Mouse (Mus musculus) hindbrain, embryonic 13.5 days (tissue): ENCODE measurements around the gene Rai14. TPM values are rescaled to one million over a fixed set of nuclear protein-coding genes. Genes with fewer than 3 reads are reported as not detected.
A peak's percentile ranks its signal among the peaks of the same experiment; 100 is the strongest.

Source experiments
- ATAC-seq: fragments of 200-750 bp; cut with Nextera tagmentation; 2 replicates; pipeline ENCODE4 v1.8.0; 2017; ENCODE audit warnings: moderate TSS enrichment; ENCODE audit not compliant: low FRiP score
- H3K27ac ChIP-seq: fragments of 300-500 bp; sonication (generic); 2 replicates; pipeline ENCODE4 v1.5.1; 2015; ENCODE audit warnings: inconsistent platforms, mild to moderate bottlenecking, moderate library complexity
- H3K27me3 ChIP-seq: fragments of 300-500 bp; sonication (generic); 2 replicates; pipeline ENCODE4 v1.6.1; 2015; ENCODE audit warnings: mild to moderate bottlenecking, inconsistent platforms
- H3K36me3 ChIP-seq: fragments of 300-500 bp; sonication (generic); 2 replicates; pipeline ENCODE4 v1.6.1; 2015; ENCODE audit warnings: mild to moderate bottlenecking, inconsistent platforms
- H3K4me1 ChIP-seq: fragments of 300-500 bp; sonication (generic); replicated peaks from 2 replicates; pipeline ENCODE4 v1.6.1; 2015; ENCODE audit warnings: inconsistent platforms
- H3K4me2 ChIP-seq: fragments of 300-500 bp; sonication (generic); 2 replicates; pipeline ENCODE4 v1.6.1; 2015; ENCODE audit warnings: inconsistent platforms, mild to moderate bottlenecking, moderate library complexity
- H3K4me3 ChIP-seq: fragments of 300-500 bp; sonication (generic); 2 replicates; pipeline ENCODE4 v1.5.1; 2015; ENCODE audit warnings: mild to moderate bottlenecking, inconsistent platforms
- H3K9ac ChIP-seq: fragments of 300-500 bp; sonication (generic); 2 replicates; pipeline ENCODE4 v1.6.1; 2015; ENCODE audit warnings: mild to moderate bottlenecking, inconsistent platforms
- H3K9me3 ChIP-seq: fragments of 300-500 bp; sonication (generic); 2 replicates; pipeline ENCODE4 v1.6.1; 2016; ENCODE audit warnings: inconsistent platforms
- WGBS: fragments of 180-500 bp; shearing (Covaris S2); methylation state at CpG from one replicate; pipeline ENCODE4 v1.1.7; 2015; 5-methylcytosine and 5-hydroxymethylcytosine counted together
- polyA plus RNA-seq: library from polyadenylated mRNA; unstranded; fragments of >200 nt; fragmentation: Nextera tagmentation; extraction: Ambion mirVana; gene quantifications from 2 replicates; pipeline ENCODE4 v1.2.1, GENCODE M21; 2015

Gene Rai14
- polyA plus RNA-seq, 1 experiment from 2014 or later, result 19.1 TPM

DNA sequence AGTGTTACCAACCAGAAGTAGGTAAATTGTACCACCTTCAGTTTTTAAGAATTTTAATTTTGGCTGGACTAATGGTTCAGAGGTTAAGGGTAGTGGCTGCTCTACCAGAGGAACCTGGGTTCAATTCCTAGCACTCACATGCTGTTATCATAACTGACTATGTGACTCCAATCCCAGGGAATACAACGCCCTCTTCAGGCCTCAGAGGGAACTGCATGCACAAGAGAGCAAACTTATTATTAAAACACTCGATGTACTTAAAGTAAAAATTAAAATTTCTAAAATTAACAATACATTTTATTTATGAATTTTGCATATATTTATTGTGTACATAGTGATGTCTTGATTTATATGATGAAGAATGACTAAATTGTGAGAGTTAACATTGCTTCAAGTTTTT is 127.9 kb downstream of the Rai14 start:
- no peak overlapping the region for H3K4me3 ChIP-seq
- ATAC-seq, result no peak
- no peaks in the 10 kb centered on the region for H3K27me3 ChIP-seq
- H3K4me1 ChIP-seq, result no peaks in the 10 kb centered on the region
- WGBS, result 85% methylated on average over 2 of the region's 2 CpGs
- no peak overlapping the region for H3K4me2 ChIP-seq
- no peak overlapping the region for H3K9ac ChIP-seq
- H3K27ac ChIP-seq, result no peak overlapping the region
- H3K9me3 ChIP-seq, result no peaks in the 10 kb centered on the region
- H3K36me3 ChIP-seq, result peaks cover 3% of the 10 kb centered on the region; the same call in 1 of the 2 replicates

DNA sequence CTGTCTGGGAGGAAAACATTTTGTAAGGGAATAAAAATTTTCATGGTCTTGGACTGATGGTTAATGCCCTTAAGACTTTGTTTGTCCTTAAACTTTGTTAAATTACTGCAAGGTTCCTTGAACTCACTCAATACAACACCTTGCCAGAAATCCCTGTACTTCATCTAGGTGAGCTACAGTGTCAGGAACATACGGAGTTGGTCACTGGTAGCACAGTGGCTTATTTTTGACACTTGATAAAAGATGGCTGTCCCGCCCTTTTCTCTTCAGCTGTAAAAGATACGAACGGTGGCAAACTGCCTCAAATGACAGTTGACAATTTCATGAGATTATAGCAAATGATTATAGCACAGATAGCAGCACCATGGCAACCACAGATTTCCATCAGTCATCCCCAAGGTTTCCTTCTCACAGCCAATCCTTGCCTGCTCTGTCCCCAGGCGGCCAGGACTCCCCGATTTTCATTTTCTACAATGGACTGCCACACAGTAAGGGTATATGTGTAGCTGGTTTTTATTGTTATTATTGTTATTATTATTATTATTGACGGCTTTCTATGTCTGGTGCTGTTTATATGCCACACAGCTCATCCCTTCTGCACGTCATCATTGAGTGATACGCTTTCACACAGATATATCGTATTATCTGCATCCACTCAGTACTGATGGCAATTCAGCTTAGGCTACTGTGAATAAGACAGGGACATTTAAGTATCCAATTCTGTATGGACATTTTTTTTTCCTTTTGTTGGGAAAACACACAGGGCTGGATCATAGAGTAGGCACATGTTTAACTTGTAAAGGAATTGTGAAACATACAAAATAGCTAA is 129.9 kb downstream of the Rai14 start:
- Histone ChIP-seq H3K27ac (peak overlapping the region; percentile 60; the same call in 1 of the 2 replicates), H3K36me3 (peaks cover 3% of the 10 kb centered on the region; the same call in 1 of the 2 replicates), H3K4me1 (no peaks in the 10 kb centered on the region), H3K27me3 (no peaks in the 10 kb centered on the region), H3K9ac (no peak overlapping the region), H3K4me3 (no peak overlapping the region), H3K4me2 (no peak overlapping the region), H3K9me3 (no peaks in the 10 kb centered on the region)
- ATAC-seq, result peak; percentile 83
- WGBS, result 75% methylated on average over 10 of the region's 10 CpGs

DNA sequence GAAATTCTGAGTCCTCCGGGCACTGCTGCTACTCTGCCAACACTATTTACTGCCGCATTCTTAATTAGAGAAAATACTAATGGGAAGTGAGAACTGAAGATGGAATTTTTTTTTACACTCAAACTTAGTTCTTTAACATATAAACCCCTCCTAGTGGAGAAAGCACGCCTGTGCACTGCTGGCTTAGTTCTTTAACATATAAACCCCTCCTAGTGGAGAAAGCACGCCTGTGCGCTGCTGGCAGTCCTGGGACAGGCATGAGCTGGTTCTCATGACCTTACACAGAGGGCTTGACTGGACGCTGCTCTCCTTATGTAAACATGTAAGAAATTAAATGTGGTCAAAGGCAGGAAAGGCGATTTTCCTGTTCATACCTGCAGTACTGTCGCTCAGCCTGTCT is 131.0 kb downstream of the Rai14 start:
- H3K27me3 ChIP-seq, result no peaks in the 10 kb centered on the region
- H3K36me3 ChIP-seq, result peaks cover 8% of the 10 kb centered on the region
- no peak overlapping the region for H3K4me3 ChIP-seq
- H3K4me1 ChIP-seq, result no peaks in the 10 kb centered on the region
- H3K4me2 ChIP-seq, result no peak overlapping the region
- H3K27ac ChIP-seq, result no peak overlapping the region
- 54% methylated on average over 8 of the region's 8 CpGs for WGBS
- no peaks in the 10 kb centered on the region for H3K9me3 ChIP-seq
- peak; percentile 86 for ATAC-seq
- H3K9ac ChIP-seq, result no peak overlapping the region

DNA sequence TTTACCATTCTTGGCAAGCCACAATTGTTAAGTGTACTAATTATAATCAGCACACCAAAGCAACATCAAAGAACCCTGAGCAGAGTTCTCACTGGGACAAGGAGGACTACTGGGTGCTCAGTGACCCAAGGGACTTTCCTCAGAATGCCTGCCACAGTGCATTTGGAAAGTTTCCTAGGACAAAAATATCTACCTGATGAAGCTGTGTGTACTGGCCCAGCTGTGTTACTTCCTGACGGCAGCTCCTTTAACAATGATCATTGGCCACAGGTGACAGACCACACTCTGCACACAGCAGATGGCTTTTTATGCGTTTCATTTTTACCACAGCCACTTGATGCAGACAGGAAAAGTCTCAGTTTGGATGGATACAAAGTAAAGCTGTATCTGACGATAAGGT is 135.3 kb downstream of the Rai14 start:
- 90% methylated on average over 3 of the region's 3 CpGs for WGBS
- Histone ChIP-seq H3K4me3 (no peak overlapping the region), H3K27me3 (no peaks in the 10 kb centered on the region), H3K27ac (no peak overlapping the region), H3K4me1 (no peaks in the 10 kb centered on the region), H3K36me3 (peaks cover 37% of the 10 kb centered on the region), H3K9ac (no peak overlapping the region), H3K9me3 (no peaks in the 10 kb centered on the region), H3K4me2 (no peak overlapping the region)
- ATAC-seq, result no peak

DNA sequence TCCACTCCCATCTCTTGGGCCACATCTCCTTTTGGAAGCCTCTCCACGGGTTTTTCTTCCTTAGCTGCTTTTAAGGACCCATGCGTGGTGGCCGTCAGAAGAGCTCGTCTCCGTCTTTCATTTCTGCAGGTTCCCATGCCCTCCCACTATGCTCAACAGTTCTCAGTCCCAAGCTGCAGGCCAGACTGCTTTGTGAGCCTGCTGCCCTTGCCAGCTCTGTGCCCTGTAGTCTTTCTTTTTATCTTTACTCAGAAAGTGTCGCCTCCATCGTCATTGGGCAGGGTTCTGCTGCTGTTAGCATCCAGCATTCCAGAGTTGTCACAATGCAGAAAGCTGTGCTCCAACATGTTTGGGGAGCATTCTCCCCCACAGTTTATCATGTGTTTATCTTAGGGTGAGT is 147.9 kb downstream of the Rai14 start:
- Histone ChIP-seq H3K4me3 (no peak overlapping the region), H3K4me1 (no peaks in the 10 kb centered on the region), H3K36me3 (peaks cover 44% of the 10 kb centered on the region), H3K9ac (no peak overlapping the region), H3K4me2 (no peak overlapping the region), H3K9me3 (no peaks in the 10 kb centered on the region), H3K27me3 (no peaks in the 10 kb centered on the region), H3K27ac (no peak overlapping the region)
- WGBS, result 88% methylated on average over 7 of the region's 7 CpGs
- ATAC-seq, result no peak

DNA sequence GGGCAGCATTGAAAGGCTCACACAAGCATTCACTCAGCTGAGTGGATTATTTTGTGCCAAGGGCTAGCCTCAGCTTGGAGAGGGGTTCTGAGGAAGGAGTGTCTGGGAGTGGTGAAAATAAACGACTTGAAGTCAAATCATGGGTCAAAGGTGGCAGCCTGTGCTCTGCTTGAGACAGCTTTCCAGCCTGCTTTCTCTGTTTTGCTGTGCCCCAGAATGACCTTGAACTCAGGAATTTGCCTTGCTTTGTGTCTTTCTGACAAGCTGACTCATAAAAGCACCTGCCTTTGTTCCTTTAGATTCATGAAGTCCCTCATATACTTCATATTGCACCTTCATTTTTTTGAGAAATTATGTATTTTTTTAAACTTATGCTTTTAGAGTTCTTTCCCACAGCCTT is 150.2 kb downstream of the Rai14 start:
- no peak overlapping the region for H3K9ac ChIP-seq
- 36% methylated on average over 1 of the region's 1 CpGs for WGBS
- H3K27ac ChIP-seq, result no peak overlapping the region
- no peak overlapping the region for H3K4me2 ChIP-seq
- H3K27me3 ChIP-seq, result no peaks in the 10 kb centered on the region
- no peak overlapping the region for H3K4me3 ChIP-seq
- H3K9me3 ChIP-seq, result no peaks in the 10 kb centered on the region
- H3K36me3 ChIP-seq, result peaks cover 25% of the 10 kb centered on the region
- H3K4me1 ChIP-seq, result no peaks in the 10 kb centered on the region
- ATAC-seq, result no peak

DNA sequence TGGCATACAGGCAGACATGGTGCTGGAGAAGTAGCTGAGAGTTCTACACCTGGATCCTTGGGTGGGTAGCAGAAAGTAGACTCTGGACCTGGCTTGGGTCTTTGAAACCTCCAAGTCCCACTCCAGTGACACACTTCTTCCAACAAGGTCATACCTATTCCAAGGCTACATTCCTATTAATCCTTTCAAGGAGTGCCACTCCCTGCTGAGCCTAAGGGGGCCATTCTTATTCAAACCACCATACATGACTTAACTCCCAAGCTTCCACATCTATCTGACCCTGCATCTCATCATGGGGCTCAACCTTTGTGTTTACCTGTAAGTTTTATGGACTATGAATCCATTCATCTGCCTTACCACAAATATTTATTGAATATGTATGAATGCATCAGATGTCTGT is 152.1 kb downstream of the Rai14 start:
- Histone ChIP-seq H3K27me3 (no peaks in the 10 kb centered on the region), H3K4me3 (no peak overlapping the region), H3K4me2 (no peak overlapping the region), H3K36me3 (peaks cover 7% of the 10 kb centered on the region), H3K27ac (no peak overlapping the region), H3K9ac (no peak overlapping the region), H3K4me1 (no peaks in the 10 kb centered on the region), H3K9me3 (no peaks in the 10 kb centered on the region)
- ATAC-seq, result no peak

DNA sequence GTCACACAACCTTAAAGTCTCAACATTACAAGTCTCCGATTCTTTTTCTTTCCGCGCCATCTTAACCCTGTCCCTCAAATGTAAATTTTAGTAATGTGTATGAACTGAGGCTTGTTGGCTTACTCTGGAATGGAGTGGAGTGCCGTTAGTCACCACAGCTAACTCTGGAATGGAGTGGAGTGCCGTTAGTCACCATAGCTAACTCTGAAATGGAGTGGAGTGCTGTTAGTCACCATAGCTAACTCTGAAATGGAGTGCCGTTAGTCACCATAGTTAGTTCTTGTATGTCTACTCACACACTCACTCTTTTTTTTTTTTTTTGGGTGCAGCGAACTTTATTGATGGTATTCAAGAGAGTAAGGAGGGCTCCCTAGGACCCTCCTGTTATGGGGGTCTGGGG is 154.4 kb downstream of the Rai14 start:
- Histone ChIP-seq H3K4me1 (no peaks in the 10 kb centered on the region), H3K27me3 (no peaks in the 10 kb centered on the region), H3K9me3 (no peaks in the 10 kb centered on the region), H3K9ac (no peak overlapping the region), H3K4me2 (no peak overlapping the region), H3K36me3 (no peaks in the 10 kb centered on the region), H3K27ac (no peak overlapping the region), H3K4me3 (no peak overlapping the region)
- WGBS, result 95% methylated on average over 7 of the region's 7 CpGs
- ATAC-seq, result no peak

DNA sequence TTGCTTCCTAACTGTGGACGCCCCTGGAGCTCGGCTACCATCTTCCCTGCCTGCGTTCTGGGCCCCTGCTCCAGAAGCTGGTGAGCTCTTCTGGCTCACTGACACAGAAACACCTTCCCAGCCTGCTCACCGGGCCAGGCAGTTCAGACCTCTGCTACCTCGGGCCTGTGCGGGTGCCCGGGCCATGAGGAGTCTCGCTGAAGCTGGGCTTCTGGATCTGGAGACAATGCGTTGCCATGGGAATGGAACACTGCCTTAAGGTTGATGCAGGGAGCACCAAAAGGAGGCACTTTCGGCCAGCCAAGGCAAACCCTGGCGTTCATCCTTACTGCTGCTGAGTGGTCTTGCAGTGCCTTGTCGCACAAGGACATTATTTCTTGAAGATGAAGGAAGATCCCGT is 156.0 kb downstream of the Rai14 start, which contains the start of gene Ttc23l:
Gene Ttc23l, minus strand, starts transcription at position 204 of the 400 bp plus-strand sequence.
- Histone ChIP-seq H3K27me3 (no peaks in the 10 kb centered on the region), H3K27ac (no peak within 1 kb of the TSS), H3K4me1 (no peaks in the 10 kb centered on the region), H3K4me3 (no peak within 1 kb of the TSS), H3K4me2 (no peak within 1 kb of the TSS), H3K9ac (no peak within 1 kb of the TSS), H3K36me3 (no peaks in the 10 kb centered on the region), H3K9me3 (no peaks in the 10 kb centered on the region)
- WGBS, result 81% methylated on average over 13 of the region's 13 CpGs
- ATAC-seq, result no peak

DNA sequence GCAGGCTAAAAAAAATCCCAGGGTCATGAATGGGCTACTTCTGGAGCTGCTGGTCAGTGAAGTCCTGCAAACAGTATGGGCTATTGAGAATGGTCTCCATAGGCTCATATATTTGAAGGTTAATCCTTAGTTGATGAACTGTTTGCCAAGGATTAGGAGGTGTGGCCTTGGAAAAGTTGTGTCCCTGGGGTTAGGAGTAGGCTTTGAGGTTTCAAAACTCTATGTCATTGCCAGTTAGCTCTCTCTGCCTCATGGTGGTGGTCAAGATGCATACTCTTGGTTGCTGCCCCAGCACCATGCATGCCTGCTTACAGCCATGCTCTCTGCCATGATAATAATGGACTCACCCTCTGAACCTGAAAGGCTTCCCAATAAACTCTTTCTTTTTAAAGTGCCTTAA is 160.1 kb downstream of the Rai14 start:
- Histone ChIP-seq H3K9ac (no peak overlapping the region), H3K4me3 (no peak overlapping the region), H3K9me3 (no peaks in the 10 kb centered on the region), H3K27me3 (no peaks in the 10 kb centered on the region), H3K36me3 (no peaks in the 10 kb centered on the region), H3K27ac (no peak overlapping the region), H3K4me2 (no peak overlapping the region), H3K4me1 (no peaks in the 10 kb centered on the region)
- ATAC-seq, result no peak

DNA sequence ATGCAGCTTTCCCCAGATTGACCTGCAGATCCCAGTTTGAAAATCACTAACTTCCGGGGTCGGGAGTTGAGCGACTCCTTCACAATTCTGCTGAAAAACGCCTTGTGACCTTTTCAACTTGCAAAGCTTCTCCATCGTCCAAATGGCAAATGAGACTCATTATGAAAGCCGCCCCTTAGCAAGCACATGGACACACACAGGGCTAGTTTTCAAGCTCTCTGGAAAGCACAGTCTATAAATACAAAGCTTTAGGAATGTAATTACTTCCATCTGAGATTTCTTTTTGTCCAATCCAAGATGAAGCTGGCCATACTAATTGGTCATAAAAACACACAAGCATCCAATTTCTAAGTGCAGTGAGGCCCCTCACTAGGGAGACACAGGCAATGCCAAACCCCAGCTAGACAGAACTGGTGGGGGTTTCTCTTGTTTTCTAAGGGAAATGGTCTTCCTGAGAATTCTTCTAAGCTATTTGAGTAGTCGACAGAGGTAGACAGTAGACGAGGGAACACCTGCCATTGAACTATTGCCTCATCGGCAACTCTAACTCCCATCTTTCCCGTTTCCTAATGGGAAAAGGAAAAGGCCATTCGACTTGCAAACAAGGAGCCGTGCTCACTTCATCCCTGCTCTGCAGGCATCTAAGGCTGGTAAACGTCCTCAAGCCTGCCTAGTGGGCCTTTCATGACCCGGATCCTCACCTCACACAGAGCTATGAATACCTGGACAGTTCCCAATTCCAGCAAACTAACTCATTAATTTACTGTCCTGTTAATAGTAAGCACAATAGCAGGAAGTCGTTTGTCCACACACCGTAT is 173.9 kb downstream of the Rai14 start:
- H3K4me2 ChIP-seq, result no peak overlapping the region
- no peaks in the 10 kb centered on the region for H3K27me3 ChIP-seq
- no peak for ATAC-seq
- no peaks in the 10 kb centered on the region for H3K9me3 ChIP-seq
- 72% methylated on average over 16 of the region's 16 CpGs for WGBS
- no peak overlapping the region for H3K27ac ChIP-seq
- no peak overlapping the region for H3K4me3 ChIP-seq
- no peaks in the 10 kb centered on the region for H3K4me1 ChIP-seq
- no peaks in the 10 kb centered on the region for H3K36me3 ChIP-seq
- no peak overlapping the region for H3K9ac ChIP-seq

DNA sequence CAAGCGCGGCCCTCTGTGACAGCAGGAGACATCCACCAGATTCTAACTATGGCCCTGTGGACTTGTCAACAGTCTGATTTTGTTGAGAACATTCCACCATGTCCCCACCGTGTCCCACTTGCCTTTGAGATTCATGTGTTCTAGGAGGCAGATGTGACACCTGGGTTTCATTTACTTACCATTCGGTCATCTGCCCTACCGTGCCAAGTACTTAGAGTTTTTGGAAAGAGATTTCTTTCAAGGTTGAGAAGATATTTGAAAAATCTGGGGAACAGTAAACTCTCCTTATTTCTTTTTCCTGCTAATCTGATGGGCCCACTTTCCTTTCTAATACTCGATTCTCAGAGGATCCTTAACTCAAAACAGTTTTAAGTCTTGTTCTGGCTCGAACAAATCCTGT is 178.5 kb downstream of the Rai14 start:
- Histone ChIP-seq H3K4me1 (no peaks in the 10 kb centered on the region), H3K27me3 (no peaks in the 10 kb centered on the region), H3K4me3 (no peak overlapping the region), H3K9ac (no peak overlapping the region), H3K9me3 (no peaks in the 10 kb centered on the region), H3K36me3 (no peaks in the 10 kb centered on the region), H3K27ac (no peak overlapping the region), H3K4me2 (no peak overlapping the region)
- no peak for ATAC-seq
- 84% methylated on average over 7 of the region's 7 CpGs for WGBS

DNA sequence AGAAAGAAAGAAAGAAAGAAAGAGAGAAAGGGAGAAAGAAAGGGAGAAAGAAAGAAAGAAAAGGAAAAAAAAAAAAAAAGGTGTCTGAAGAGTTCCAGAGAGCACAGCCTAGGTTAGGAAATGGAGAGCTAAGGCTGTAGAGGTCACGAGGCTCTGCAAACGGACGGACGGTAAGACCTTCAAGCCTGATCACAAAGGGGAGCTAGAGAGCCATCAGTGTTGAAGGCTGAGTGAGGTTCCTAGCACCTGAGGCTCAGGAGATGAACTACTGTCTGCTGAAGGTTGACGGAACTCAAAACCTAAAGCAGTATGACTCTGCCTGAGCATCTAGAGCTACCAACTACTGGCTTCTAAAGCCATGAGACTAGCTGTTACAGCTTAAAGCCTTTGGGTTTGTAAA is 179.8 kb downstream of the Rai14 start:
- ATAC-seq, result no peak
- H3K9ac ChIP-seq, result no peak overlapping the region
- 82% methylated on average over 5 of the region's 5 CpGs for WGBS
- H3K36me3 ChIP-seq, result no peaks in the 10 kb centered on the region
- H3K9me3 ChIP-seq, result no peaks in the 10 kb centered on the region
- no peaks in the 10 kb centered on the region for H3K4me1 ChIP-seq
- H3K4me3 ChIP-seq, result no peak overlapping the region
- no peak overlapping the region for H3K27ac ChIP-seq
- no peak overlapping the region for H3K4me2 ChIP-seq
- H3K27me3 ChIP-seq, result no peaks in the 10 kb centered on the region
